Mouse (Mus musculus) CH12.LX (cell line): ENCODE results near the gene Tas1r3.

Experiments
- CTCF ChIP-seq, 2 experiments: IDR thresholded peaks in 1 of 2; conservative IDR thresholded peaks in 1 of 2; 2 replicates each; pipeline ENCODE4 v1.5.1; 2011 to 2012; ENCODE audit warnings: low read depth in 2 of 2, low read length in 2 of 2, improper control_type of control experiment in 1 of 2, inconsistent platforms in 1 of 2, mild to moderate bottlenecking in 1 of 2, moderate library complexity in 1 of 2
- MEF2A ChIP-seq: IDR thresholded peaks from 2 replicates; pipeline ENCODE4 v1.6.1; 2014; ENCODE audit warnings: low read depth, mild to moderate bottlenecking, inconsistent platforms, low read length, improper control_type of control experiment, borderline replicate concordance
- TCF12 ChIP-seq: IDR thresholded peaks from 2 replicates; pipeline ENCODE4 v1.6.1; 2014; ENCODE audit warnings: low read depth, mild to moderate bottlenecking, inconsistent platforms, low read length, improper control_type of control experiment

DNA sequence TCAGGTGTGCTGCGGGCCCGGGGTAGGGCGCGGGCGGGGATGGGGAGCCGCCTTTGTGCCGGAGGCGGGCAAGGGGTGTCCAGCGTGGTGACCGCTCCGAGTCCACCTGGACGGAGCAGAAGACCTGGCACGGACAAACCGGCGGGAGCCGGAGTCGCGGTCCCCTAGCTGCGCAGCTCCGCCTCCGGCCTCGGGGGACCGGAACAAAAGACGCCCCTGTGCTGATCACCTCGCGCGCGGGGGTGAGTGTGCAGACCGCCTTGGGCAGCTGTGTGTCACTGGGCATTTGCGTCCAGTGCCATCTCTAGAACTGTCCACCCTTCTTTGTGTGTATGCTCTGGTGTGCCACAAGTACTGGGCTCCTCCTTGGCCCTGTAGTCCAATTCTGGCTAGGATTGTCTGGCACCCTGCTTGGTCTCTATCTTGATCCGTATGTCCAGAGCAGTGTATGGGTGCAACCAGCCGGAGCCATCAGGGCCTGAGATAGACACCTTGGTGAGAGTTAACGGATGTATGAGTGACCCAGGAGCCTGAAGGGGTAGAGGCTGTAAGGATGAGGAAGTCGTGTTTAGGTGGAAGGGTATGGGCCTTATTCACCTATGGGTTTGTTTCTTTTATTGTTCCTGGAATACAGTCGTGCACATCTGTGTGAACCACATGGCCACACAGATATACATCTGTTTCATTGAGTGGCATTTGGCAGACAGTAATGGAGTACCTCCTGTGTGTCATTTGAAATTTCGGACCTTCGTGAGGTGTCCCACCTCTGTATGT, 29.5 kb upstream of the Tas1r3 start:
- TF ChIP-seq TCF12: no peak; the same call in 1 of the 2 replicates
- no peak for TF ChIP-seq CTCF (conservative IDR thresholded peaks at IDR 0.05 in 1 of 2, IDR thresholded peaks at IDR 0.05 in 1 of 2; ENCODE audit: low read depth in 2 of 2, low read length in 2 of 2)
- no peak for TF ChIP-seq MEF2A
